Mouse (Mus musculus): ENCODE results near the gene Fars2.

DNA sequence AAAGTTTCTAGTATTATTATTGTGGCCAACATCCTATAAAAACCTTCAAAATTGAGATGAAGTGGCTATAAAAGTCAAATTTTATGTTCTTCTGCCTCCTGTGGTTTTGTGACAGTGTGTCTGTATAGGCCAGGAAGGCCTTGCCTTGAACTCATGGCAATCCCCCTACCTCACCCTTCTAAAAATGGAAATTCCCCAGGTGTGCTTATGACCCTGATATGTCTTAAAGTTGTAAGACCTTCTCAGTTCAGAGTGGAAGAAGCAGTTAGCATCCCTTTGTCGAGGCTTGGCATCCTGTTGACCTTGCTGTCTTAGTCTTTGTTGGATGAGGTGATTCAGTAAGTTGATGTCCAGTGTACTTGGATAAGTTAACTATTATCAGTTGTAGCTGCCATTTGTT, 82.1 kb downstream of the Fars2 start:
- TF ChIP-seq CTCF (IDR thresholded peaks at IDR 0.05; ENCODE audit: low read depth): no peak
- TF ChIP-seq EP300 (IDR thresholded peaks at IDR 0.05; ENCODE audit: low read depth): no peak

Measured in liver, postnatal 0 days (tissue).